Mouse (Mus musculus) hindbrain, embryonic 16.5 days (tissue): ENCODE data around the gene Syt13. TPM values are rescaled to one million over a fixed set of nuclear protein-coding genes. Genes with fewer than 3 reads are reported as not detected.

Source experiments
- ATAC-seq: fragments of 200-750 bp; cut with Nextera tagmentation; 2 replicates; pipeline ENCODE4 v1.8.0; 2017; ENCODE audit warnings: moderate TSS enrichment, moderate library complexity
- H3K27ac ChIP-seq: fragments of 300-500 bp; sonication (generic); 2 replicates; pipeline ENCODE4 v1.5.1; 2014; ENCODE audit warnings: low read depth, mild to moderate bottlenecking, control low read depth, low read length, moderate library complexity
- H3K27me3 ChIP-seq: fragments of 300-500 bp; sonication (generic); replicated peaks from 2 replicates; pipeline ENCODE4 v1.6.1; 2014; ENCODE audit warnings: low read length; ENCODE audit not compliant: control insufficient read depth, insufficient read depth
- H3K36me3 ChIP-seq: fragments of 300-500 bp; sonication (generic); 2 replicates; pipeline ENCODE4 v1.6.1; 2014; ENCODE audit warnings: mild to moderate bottlenecking, low read length, moderate library complexity, mixed read lengths; ENCODE audit not compliant: control insufficient read depth, insufficient read depth
- H3K4me1 ChIP-seq: fragments of 300-500 bp; sonication (generic); 2 replicates; pipeline ENCODE4 v1.6.1; 2014; ENCODE audit warnings: low read depth, low read length; ENCODE audit not compliant: control insufficient read depth, insufficient read depth
- H3K4me2 ChIP-seq: fragments of 300-500 bp; sonication (generic); 2 replicates; pipeline ENCODE4 v1.6.1; 2014; ENCODE audit warnings: mild to moderate bottlenecking, low read length, control low read depth, moderate library complexity
- H3K4me3 ChIP-seq: fragments of 300-500 bp; sonication (generic); 2 replicates; pipeline ENCODE4 v1.5.1; 2014; ENCODE audit warnings: mild to moderate bottlenecking, low read length, control low read depth, moderate library complexity
- H3K9ac ChIP-seq: fragments of 300-500 bp; sonication (generic); 2 replicates; pipeline ENCODE4 v1.6.1; 2014; ENCODE audit warnings: low read depth, mild to moderate bottlenecking, control low read depth, low read length, moderate library complexity
- H3K9me3 ChIP-seq: fragments of 300-500 bp; sonication (generic); 2 replicates; pipeline ENCODE4 v1.6.1; 2014; ENCODE audit warnings: mild to moderate bottlenecking, low read length, moderate library complexity; ENCODE audit not compliant: control insufficient read depth
- WGBS: fragments of 180-500 bp; shearing (Covaris S2); extraction: QIAGEN DNeasy Blood & Tissue Kit; methylation state at CpG from one replicate; pipeline ENCODE4 v1.1.7; 2014; 5-methylcytosine and 5-hydroxymethylcytosine counted together
- polyA plus RNA-seq: library from polyadenylated mRNA; unstranded; fragments of >200 nt; fragmentation: Nextera tagmentation; extraction: Ambion mirVana; gene quantifications from 2 replicates; pipeline ENCODE4 v1.2.1, GENCODE M21; 2015

The Syt13 gene
- polyA plus RNA-seq, 1 experiment from 2014 or later = 66.6 TPM

- WGBS = 6% methylated on average over 8 of the region's 10 CpGs
- no peaks in the 10 kb centered on the region for H3K9me3 ChIP-seq
- peaks cover 47% of the 10 kb centered on the region for H3K4me1 ChIP-seq
- peak overlapping the region; percentile 66 for H3K27ac ChIP-seq
- ATAC-seq = peak; percentile 28; the same call in 1 of the 2 replicates
- H3K4me3 ChIP-seq = peak overlapping the region; percentile 56
- H3K36me3 ChIP-seq = no peaks in the 10 kb centered on the region
- H3K9ac ChIP-seq = peak overlapping the region; percentile 74
- H3K27me3 ChIP-seq = no peaks in the 10 kb centered on the region
- peak overlapping the region; percentile 82 for H3K4me2 ChIP-seq
Observed at GRCm38 (mm10) chr2:92915659-92916631, 1.0 kb downstream of the Syt13 start.

GRCm38 (mm10) chr2:92917405-92918142 lies 2.7 kb downstream of the Syt13 start:
- no peak for ATAC-seq
- Histone ChIP-seq H3K4me2 (peak overlapping the region; percentile 82), H3K9ac (peak overlapping the region; percentile 10; the same call in 1 of the 2 replicates), H3K27me3 (no peaks in the 10 kb centered on the region), H3K36me3 (no peaks in the 10 kb centered on the region), H3K9me3 (no peaks in the 10 kb centered on the region), H3K4me1 (peaks cover 48% of the 10 kb centered on the region), H3K27ac (no peak overlapping the region), H3K4me3 (0 out of 2 replicates have a peak overlapping the region, but pooled peaks have one; percentile 1)
- WGBS = 47% methylated on average over 7 of the region's 7 CpGs

DNA sequence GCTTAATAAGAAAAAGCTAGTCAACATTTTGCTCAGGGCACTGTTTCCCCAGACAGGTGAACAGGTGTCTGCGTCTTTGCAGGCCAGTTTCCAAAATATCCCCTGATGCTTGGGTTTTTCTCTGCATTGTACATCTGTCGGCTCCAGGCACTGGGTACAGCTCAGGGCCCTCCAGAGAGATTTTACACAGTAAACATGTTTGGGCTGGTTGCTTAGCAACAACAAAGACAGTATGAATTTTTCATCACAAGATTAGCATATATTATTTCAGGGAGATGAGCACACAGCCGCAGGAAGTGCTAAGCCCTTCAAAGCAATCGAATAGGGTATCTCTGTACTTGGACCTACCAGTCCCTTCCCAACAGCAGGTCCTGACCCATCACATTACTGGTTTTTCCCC lies 5.8 kb downstream of the Syt13 start:
- Histone ChIP-seq H3K4me2 (no peak overlapping the region), H3K4me1 (peaks cover 36% of the 10 kb centered on the region), H3K27me3 (no peaks in the 10 kb centered on the region), H3K4me3 (no peak overlapping the region), H3K27ac (no peak overlapping the region; the same call in 1 of the 2 replicates), H3K36me3 (no peaks in the 10 kb centered on the region; the same call in 1 of the 2 replicates), H3K9me3 (no peaks in the 10 kb centered on the region), H3K9ac (no peak overlapping the region)
- WGBS = 31% methylated on average over 4 of the region's 4 CpGs
- ATAC-seq = peak; percentile 72

GRCm38 (mm10) chr2:92924677-92925259 lies 9.9 kb downstream of the Syt13 start:
- Histone ChIP-seq H3K27ac (no peak overlapping the region), H3K27me3 (no peaks in the 10 kb centered on the region), H3K9ac (no peak overlapping the region), H3K4me1 (peaks cover 15% of the 10 kb centered on the region), H3K4me3 (no peak overlapping the region), H3K36me3 (no peaks in the 10 kb centered on the region; the same call in 1 of the 2 replicates), H3K4me2 (no peak overlapping the region), H3K9me3 (no peaks in the 10 kb centered on the region)
- WGBS = 57% methylated on average over 6 of the region's 6 CpGs
- ATAC-seq = no peak

DNA sequence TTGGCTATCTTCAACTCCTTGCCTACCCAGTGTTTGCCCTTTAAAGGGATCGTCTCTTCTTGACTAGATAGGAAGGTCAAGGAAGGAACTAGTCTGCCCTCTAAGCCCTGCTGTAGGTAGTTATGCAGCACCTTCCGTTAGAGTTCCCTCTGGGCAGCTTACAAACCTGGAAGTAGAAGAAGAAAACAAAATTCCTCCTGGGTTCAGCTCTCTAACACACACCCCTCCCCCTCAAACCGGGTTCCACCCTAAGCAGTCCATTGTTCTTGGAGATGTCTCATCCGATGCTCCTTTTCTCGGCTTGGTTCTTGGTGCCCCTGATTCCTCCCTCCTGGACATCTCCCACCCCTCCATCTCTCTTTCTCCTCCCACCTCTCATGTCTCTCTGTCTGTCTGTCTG lies 14.8 kb downstream of the Syt13 start:
- Histone ChIP-seq H3K9me3 (no peaks in the 10 kb centered on the region), H3K9ac (no peak overlapping the region), H3K27me3 (no peaks in the 10 kb centered on the region), H3K4me1 (peaks cover 9% of the 10 kb centered on the region), H3K36me3 (no peaks in the 10 kb centered on the region), H3K4me2 (no peak overlapping the region), H3K27ac (no peak overlapping the region), H3K4me3 (no peak overlapping the region)
- ATAC-seq = no peak
- WGBS = 72% methylated on average over 5 of the region's 5 CpGs

- no peak overlapping the region for H3K4me2 ChIP-seq
- WGBS = 68% methylated on average over 7 of the region's 7 CpGs
- no peak overlapping the region for H3K9ac ChIP-seq
- no peaks in the 10 kb centered on the region for H3K36me3 ChIP-seq
- peaks cover 8% of the 10 kb centered on the region for H3K4me1 ChIP-seq
- no peaks in the 10 kb centered on the region for H3K9me3 ChIP-seq
- H3K27me3 ChIP-seq = no peaks in the 10 kb centered on the region
- H3K27ac ChIP-seq = no peak overlapping the region
- no peak for ATAC-seq
- H3K4me3 ChIP-seq = no peak overlapping the region
Observed at GRCm38 (mm10) chr2:92931061-92931460, 16.2 kb downstream of the Syt13 start.

DNA sequence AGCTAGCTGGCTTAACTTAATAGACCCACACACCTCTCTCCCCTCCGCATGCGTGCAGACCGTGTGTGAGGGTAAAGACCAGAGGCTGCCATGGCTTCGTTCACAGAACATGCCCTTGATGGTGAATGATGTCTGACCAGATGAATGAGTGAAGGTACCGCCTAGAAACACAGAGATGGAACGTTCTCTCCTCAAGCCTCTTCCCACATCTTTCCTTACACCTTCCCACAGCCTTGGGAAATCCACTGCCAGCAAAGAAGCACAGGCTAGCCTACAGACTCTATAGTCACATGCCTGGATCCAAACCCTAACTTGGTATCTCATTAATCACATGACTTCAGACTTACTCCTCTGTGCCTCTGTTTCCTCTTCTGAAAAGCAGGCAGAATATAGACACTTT lies 18.5 kb downstream of the Syt13 start:
- H3K9me3 ChIP-seq = no peaks in the 10 kb centered on the region
- ATAC-seq = no peak
- no peak overlapping the region for H3K9ac ChIP-seq
- H3K27me3 ChIP-seq = no peaks in the 10 kb centered on the region
- H3K27ac ChIP-seq = no peak overlapping the region
- no peak overlapping the region for H3K4me2 ChIP-seq
- WGBS = 84% methylated on average over 6 of the region's 6 CpGs
- no peaks in the 10 kb centered on the region for H3K36me3 ChIP-seq
- no peak overlapping the region for H3K4me3 ChIP-seq
- H3K4me1 ChIP-seq = peaks cover 8% of the 10 kb centered on the region

GRCm38 (mm10) chr2:92934312-92934982 lies 19.5 kb downstream of the Syt13 start:
- Histone ChIP-seq H3K36me3 (no peaks in the 10 kb centered on the region), H3K4me2 (peak overlapping the region; percentile 11; the same call in 1 of the 2 replicates), H3K4me3 (no peak overlapping the region), H3K27ac (0 out of 2 replicates have a peak overlapping the region, but pooled peaks have one; percentile 0), H3K9me3 (no peaks in the 10 kb centered on the region), H3K9ac (no peak overlapping the region), H3K27me3 (no peaks in the 10 kb centered on the region), H3K4me1 (peaks cover 8% of the 10 kb centered on the region)
- no peak for ATAC-seq
- WGBS = 13% methylated on average over 10 of the region's 10 CpGs
